Mouse (Mus musculus): ENCODE results near the gene Rab7b. TPM values are rescaled to one million over a fixed set of nuclear protein-coding genes. Genes with fewer than 3 reads are reported as not detected.

Gene Rab7b
- total and polyA plus RNA-seq, 3 experiments: 0.19 TPM; not detected in 2

GRCm38 (mm10) chr1:131726586-131726985 is 38.1 kb downstream of the Rab7b start:
- Histone ChIP-seq H3K4me1 (ENCODE audit: control insufficient read depth in 1 of 2, insufficient read depth in 2 of 2) (peaks cover 0 to 18% of the 10 kb centered on the region in 2 experiments; a peak in 2 of 4 replicates), H3K4me2 (ENCODE audit: insufficient read depth, low read depth, poor library complexity, severe bottlenecking) (no peak overlapping the region), H3K9me3 (replicated peaks; ENCODE audit: low read length) (no peaks in the 10 kb centered on the region), H3K27ac (ENCODE audit: insufficient read depth, low read depth) (no peak overlapping the region), H3K36me3 (replicated peaks in 1 of 2; ENCODE audit: control insufficient read depth in 1 of 2, insufficient read depth in 1 of 2, low read length in 1 of 2) (no peaks in the 10 kb centered on the region), H3K4me3 (replicated peaks in 1 of 3; ENCODE audit: low read depth in 2 of 3, low read length in 2 of 3, poor library complexity in 1 of 3) (no peak overlapping the region), H3K79me2 (replicated peaks; ENCODE audit: control insufficient read depth, extremely low read depth, insufficient read depth, poor library complexity, severe bottlenecking) (no peaks in the 10 kb centered on the region), H3K9ac (ENCODE audit: insufficient read depth, low read depth) (no peak overlapping the region), H3K27me3 (replicated peaks) (peaks cover 3% of the 10 kb centered on the region)
- in situ Hi-C loops (cut with MboI; ENCODE audit: low pct_ligation_motif_present, low pct_unique_long_range_greater_than_20kb, low sequenced_read_pairs): no loop called here
- DNase-seq (ENCODE audit: extremely low read depth): no peak
- dilution Hi-C loops (cut with MboI; ENCODE audit: extremely low pct_ligation_motif_present, extremely low pct_unique_long_range_greater_than_20kb, low sequenced_read_pairs): no loop called here
- TF ChIP-seq MAZ (IDR thresholded peaks at IDR 0.05; ENCODE audit: low read depth, low read length) (no peak), ZMIZ1 (IDR thresholded peaks at IDR 0.05; ENCODE audit: low read depth, low read length) (no peak), SIN3A (IDR thresholded peaks at IDR 0.05; ENCODE audit: low read length) (no peak), GABPA (IDR thresholded peaks at IDR 0.05; ENCODE audit: insufficient replicate concordance, low read depth, low read length) (no peak), CHD1 (IDR thresholded peaks at IDR 0.05; ENCODE audit: low read depth, low read length) (no peak), E2F4 (IDR thresholded peaks at IDR 0.05; ENCODE audit: insufficient replicate concordance, low read depth, low read length) (no peak), USF1 (IDR thresholded peaks at IDR 0.05; ENCODE audit: low read depth, low read length) (no peak), NELFE (IDR thresholded peaks at IDR 0.05; ENCODE audit: low read depth, low read length) (no peak), ZC3H11A (IDR thresholded peaks at IDR 0.05; ENCODE audit: low read depth, low read length) (no peak), NRF1 (IDR thresholded peaks at IDR 0.05; ENCODE audit: low read depth, low read length) (no peak), BHLHE40 (IDR thresholded peaks at IDR 0.05; ENCODE audit: low read depth, low read length) (no peak), MYC (IDR thresholded peaks at IDR 0.05; ENCODE audit: low read depth, low read length) (no peak), EP300 (IDR thresholded peaks at IDR 0.05; ENCODE audit: low read length) (no peak), MXI1 (IDR thresholded peaks at IDR 0.05; ENCODE audit: low read depth, low read length) (no peak), USF2 (conservative IDR thresholded peaks at IDR 0.05; ENCODE audit: low read depth, low read length) (no peak), MAFK (IDR thresholded peaks at IDR 0.05; ENCODE audit: insufficient replicate concordance, low read length) (no peak), ELF1 (IDR thresholded peaks at IDR 0.05; ENCODE audit: low read depth, low read length) (no peak), CTCF (conservative IDR thresholded peaks at IDR 0.05 in 1 of 2, IDR thresholded peaks at IDR 0.05 in 1 of 2; ENCODE audit: low read depth in 2 of 2, low read length in 2 of 2) (no peak)

GRCm38 (mm10) chr1:131730639-131731437 is 42.3 kb downstream of the Rab7b start:
- Histone ChIP-seq H3K27me3 (replicated peaks) (no peaks in the 10 kb centered on the region), H3K4me2 (ENCODE audit: insufficient read depth, low read depth, poor library complexity, severe bottlenecking) (no peak overlapping the region), H3K9me3 (replicated peaks; ENCODE audit: low read length) (peaks cover 3% of the 10 kb centered on the region), H3K36me3 (replicated peaks in 1 of 2; ENCODE audit: control insufficient read depth in 1 of 2, insufficient read depth in 1 of 2, low read length in 1 of 2) (no peaks in the 10 kb centered on the region), H3K79me2 (replicated peaks; ENCODE audit: control insufficient read depth, extremely low read depth, insufficient read depth, poor library complexity, severe bottlenecking) (no peaks in the 10 kb centered on the region), H3K9ac (ENCODE audit: insufficient read depth, low read depth) (no peak overlapping the region), H3K27ac (ENCODE audit: insufficient read depth, low read depth) (no peak overlapping the region), H3K4me3 (replicated peaks in 1 of 3; ENCODE audit: low read depth in 2 of 3, low read length in 2 of 3, poor library complexity in 1 of 3) (no peak overlapping the region), H3K4me1 (ENCODE audit: control insufficient read depth in 1 of 2, insufficient read depth in 2 of 2) (peaks cover 0 to 35% of the 10 kb centered on the region in 2 experiments; a peak in 2 of 4 replicates)
- in situ Hi-C loops (cut with MboI; ENCODE audit: low pct_ligation_motif_present, low pct_unique_long_range_greater_than_20kb, low sequenced_read_pairs) (no loop called here), dilution Hi-C loops (cut with MboI; ENCODE audit: extremely low pct_ligation_motif_present, extremely low pct_unique_long_range_greater_than_20kb, low sequenced_read_pairs) (no loop called here)
- DNase-seq (ENCODE audit: extremely low read depth): no peak
- TF ChIP-seq MXI1 (IDR thresholded peaks at IDR 0.05; ENCODE audit: low read depth, low read length): no peak
- TF ChIP-seq GABPA (IDR thresholded peaks at IDR 0.05; ENCODE audit: insufficient replicate concordance, low read depth, low read length): no peak
- TF ChIP-seq CTCF (conservative IDR thresholded peaks at IDR 0.05 in 1 of 2, IDR thresholded peaks at IDR 0.05 in 1 of 2; ENCODE audit: low read depth in 2 of 2, low read length in 2 of 2): no peak
- no peak for TF ChIP-seq RAD21 (IDR thresholded peaks at IDR 0.05; ENCODE audit: low read depth, low read length)
- TF ChIP-seq JUND (conservative IDR thresholded peaks at IDR 0.05; ENCODE audit: low read depth, low read length): no peak
- no peak for TF ChIP-seq ETS1 (conservative IDR thresholded peaks at IDR 0.05; ENCODE audit: low read depth, low read length)
- TF ChIP-seq NELFE (IDR thresholded peaks at IDR 0.05; ENCODE audit: low read depth, low read length): no peak
- TF ChIP-seq MEF2A (IDR thresholded peaks at IDR 0.05; ENCODE audit: borderline replicate concordance, low read depth, low read length): no peak
